Mouse (Mus musculus) naive thymus-derived CD4-positive, alpha-beta T cell, adult 5 months (primary cell): ENCODE measurements around the gene Hmgcs2. TPM values are rescaled to one million over a fixed set of nuclear protein-coding genes. Genes with fewer than 3 reads are reported as not detected.

Experiments
- polyA plus RNA-seq: library from polyadenylated mRNA; unstranded; fragments of 100-300 nt; shearing (Covaris generic); gene quantifications from one replicate; pipeline ENCODE4 v1.2.1, GENCODE M21; 2017

Gene Hmgcs2
- not detected for polyA plus RNA-seq

GRCm38 (mm10) chr3:98280204-98280932, at the start of gene Hmgcs2:
TSS of gene Hmgcs2 (plus strand) at chr3:98280435.

GRCm38 (mm10) chr3:98339706-98340109, 59.5 kb downstream of the Hmgcs2 start, which contains the start of gene Phgdh:
TSS of gene Phgdh (minus strand) at chr3:98339990.

Other genes starting within 250 kb of the Hmgcs2 start
- gene Adam30, start 119.8 kb upstream of the Hmgcs2 start, polyA plus RNA-seq: not detected
- not detected for gene Reg4, start 58.3 kb upstream of the Hmgcs2 start, polyA plus RNA-seq
- 90.5 TPM for gene Phgdh, start 59.6 kb downstream of the Hmgcs2 start, polyA plus RNA-seq
- not detected for gene Zfp697, start 102.0 kb downstream of the Hmgcs2 start, polyA plus RNA-seq
- gene Gm4450, start 176.7 kb downstream of the Hmgcs2 start, polyA plus RNA-seq: not detected
- gene Hsd3b4, start 230.1 kb downstream of the Hmgcs2 start, polyA plus RNA-seq: not detected